Mouse (Mus musculus): ENCODE measurements around the gene Tnnc1.

The Tnnc1 gene

DNA sequence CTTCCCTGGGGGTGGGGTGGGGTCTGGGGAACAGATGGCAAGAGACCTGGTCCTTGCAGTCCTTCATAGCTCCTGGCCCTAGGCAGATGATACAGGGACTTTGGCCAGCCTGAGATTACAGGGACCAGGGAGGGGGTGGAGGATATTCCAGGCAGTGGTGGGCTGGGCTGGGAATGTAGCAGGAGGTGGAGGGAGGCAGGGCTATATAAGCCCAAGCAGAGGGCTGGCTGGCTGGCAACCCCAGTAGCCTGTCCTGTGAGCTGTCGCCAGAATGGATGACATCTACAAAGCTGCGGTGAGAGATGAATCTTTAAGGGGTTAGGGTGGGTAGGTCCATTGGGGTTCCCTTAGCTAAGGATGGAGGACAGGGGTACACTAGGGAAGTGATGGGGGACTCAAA, at the start of gene Tnnc1:
Gene Tnnc1, plus strand, starts transcription at position 229 of the 400 bp plus-strand sequence.
- no peak for DNase-seq (ENCODE audit: low read depth, low spot score)

DNA sequence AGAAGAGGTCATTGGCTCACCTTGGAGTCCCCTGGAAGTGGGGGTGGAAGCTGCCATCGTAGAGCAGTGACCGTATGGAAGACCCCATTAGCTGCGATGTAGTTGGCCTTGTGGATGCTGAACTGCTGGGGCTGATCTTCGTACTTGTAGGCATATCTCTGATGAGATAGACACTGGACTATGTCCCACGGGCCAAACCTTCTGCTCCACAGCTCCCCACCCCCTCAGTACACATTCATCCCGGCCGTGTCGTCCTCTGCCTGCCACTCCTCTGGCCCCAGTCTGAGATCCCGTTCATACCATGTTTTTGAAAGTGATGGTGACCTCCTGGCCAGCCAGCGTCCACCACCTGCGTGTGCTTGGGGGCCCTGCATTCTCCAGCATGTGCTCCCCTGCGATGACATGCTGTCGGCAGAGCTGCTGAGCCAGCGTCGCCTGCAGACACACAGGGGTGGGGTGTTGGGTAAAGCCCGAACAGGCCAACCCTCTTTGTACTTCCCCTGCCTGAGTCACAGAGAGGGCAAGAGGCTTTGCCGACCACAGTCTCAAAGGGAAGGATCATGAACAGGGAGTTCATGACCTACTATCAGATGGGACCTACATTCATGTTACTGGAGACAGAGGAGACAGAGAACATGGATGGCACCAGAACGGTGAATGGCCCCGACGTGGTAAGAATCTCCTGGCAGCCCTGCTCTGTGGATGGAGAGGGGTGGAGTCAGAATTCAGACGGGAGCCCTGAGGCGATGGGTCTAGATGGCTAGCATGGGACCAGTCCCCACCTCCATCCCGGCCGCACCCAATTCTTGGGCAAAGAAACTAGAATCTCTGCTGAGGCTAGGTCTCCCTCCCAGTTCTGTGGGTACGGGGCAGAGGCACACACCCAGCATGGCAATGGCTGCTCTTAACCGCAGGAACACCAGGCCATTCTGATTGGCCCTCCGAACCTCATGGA, 47.6 kb upstream of the Tnnc1 start:
- DNase-seq (ENCODE audit: low read depth, low spot score): no peak

DNA sequence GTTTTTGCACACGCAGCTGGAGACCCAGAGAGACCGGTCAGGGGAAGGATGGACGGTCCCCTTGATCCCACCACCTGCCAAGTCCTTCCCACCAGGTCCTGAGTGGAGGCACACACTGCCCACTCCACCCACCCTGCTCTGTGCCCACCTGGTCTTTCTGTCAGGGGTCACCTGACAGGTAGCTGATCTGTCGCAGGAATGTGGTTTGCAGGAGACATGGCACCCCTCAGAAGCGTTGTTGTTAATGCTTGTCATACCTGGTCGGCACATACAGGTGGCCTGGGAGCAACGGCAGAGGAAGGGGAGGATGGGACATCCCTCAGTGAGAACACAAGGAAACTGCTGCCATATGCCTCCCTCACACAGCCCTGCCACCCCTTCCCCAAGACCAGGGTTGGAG, 46.9 kb upstream of the Tnnc1 start:
- DNase-seq (ENCODE audit: low read depth, low spot score): no peak

DNA sequence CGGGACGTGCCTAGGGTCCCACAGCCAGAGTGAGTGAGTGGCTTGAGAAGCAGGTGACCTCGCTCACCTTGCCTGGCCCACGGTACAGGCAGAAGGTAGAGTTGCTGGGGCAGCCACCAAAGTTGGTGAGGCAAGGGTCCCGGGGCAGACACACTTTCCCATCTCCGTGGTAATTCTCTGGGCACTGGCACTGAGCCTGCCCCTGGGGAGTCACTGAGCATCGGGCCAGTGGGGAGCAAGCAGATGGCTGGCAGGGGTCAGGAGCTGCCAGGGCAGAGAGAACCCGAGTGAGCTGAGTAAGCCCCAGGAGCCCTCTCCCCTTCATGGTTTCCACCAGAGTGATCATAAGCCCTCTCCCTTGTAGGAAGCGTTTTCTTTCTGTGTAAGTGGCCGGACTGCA, 46.5 kb upstream of the Tnnc1 start:
- no peak for DNase-seq (ENCODE audit: low read depth, low spot score)

DNA sequence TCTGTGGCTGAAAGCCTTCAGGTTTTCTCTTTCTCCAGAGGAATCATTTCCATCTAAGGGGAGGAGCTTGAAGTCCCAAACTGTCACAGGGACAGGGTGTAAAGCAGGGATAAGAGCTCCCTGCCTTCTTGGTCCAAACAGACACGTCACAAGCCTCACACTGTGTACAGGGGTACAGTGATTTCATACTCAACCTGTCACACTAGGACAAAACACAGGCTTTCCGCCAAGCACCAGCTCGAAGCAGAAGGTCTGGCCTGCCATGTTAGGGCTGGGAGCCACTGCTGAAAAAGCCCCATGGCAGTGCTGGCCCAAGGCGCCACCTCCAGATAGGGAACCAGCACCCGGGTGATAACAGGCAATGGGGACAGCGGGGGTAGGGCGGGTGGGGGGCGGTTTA, 44.0 kb upstream of the Tnnc1 start:
- no peak for DNase-seq (ENCODE audit: low read depth, low spot score)

DNA sequence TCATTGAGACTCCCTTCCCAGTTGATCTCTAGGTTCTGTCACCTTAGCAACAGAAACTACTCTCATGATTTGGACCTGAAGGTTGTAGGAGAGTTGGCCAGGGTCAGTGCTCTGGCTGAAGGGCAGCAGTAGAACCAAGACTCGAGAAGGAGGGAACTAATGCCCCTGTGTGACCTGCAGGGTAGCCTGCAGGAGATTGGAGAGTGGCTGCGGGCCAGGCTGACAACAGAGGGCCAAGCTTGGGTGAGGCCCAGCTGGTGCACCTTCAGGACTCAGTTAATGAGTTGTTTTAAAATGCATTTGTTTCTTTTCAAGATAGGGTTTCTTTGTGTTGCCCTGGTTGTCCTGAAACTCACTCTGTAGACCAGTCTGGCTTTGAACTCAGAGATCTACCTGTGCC, 43.1 kb upstream of the Tnnc1 start:
- no peak for DNase-seq (ENCODE audit: low read depth, low spot score)

DNA sequence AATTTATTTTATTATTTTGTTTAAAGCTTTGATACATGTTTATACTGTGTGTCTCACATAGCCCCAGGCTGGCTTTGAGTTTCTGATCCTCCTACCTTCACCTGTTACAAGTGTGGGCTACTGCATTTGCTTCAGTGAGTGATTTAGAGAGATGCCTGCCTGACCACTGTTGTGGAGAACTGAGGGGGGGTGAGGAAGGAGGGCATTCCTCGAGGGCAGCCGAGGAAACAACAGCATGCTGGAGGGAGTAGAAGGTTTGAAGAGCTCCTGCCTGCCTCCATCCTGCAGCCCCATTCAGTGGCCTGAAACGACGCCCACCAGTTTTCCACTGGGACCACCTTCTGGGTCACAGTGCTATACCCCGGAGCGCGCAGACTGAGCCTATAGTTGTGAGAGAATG, 42.7 kb upstream of the Tnnc1 start:
- DNase-seq (ENCODE audit: low read depth, low spot score): no peak

DNA sequence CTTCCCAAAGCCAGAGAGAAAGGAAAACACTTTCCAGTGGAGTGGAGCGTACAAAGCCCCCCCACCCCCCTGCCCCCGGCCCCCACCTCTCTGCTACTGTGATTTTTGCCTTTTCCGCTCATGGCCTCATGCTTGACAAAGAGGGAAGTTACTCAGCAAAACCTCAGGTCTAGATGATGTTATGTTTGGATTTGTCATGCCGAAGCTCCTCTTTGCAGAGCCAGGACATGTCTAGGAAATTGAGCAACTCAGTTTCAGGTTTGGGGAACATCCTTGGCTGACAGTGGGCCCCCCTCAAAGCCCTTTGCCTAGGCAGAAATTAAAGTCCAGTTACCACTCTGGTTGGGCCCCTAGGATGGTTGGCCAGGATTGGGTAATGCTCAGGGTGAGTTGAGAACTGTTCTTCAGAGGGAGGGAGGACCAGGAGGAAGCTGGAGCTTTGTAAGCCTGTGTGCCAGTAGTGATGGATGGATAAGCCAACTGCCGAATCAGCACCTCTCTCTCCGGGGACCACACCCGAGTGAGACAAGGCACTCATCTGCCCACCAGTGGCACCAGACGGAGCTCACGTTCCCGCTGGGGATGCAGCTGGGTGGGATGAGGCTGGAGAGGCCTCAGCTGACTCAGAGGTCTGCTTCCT, 42.0 kb upstream of the Tnnc1 start:
- no peak for DNase-seq (ENCODE audit: low read depth, low spot score)

DNA sequence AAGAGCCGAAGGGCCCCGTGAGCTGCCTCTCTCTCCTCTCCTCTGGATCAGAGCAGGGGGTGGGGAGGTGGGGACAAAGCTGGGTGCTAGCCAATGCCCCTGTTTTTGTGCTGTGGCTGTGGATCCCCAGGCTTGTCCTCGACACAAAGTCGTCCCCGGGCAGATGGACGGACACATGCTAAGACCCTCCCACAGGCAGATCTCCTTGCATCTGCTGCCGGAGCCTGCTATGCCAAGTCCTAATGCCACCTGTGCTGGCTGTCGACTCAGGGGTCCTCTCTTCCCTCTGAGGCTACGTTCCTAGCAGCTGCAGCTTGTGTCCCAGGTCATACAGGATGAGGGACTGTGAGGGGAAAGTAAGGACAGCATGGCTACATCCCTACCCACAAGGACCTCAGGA, 41.3 kb upstream of the Tnnc1 start:
- no peak for DNase-seq (ENCODE audit: low read depth, low spot score)

DNA sequence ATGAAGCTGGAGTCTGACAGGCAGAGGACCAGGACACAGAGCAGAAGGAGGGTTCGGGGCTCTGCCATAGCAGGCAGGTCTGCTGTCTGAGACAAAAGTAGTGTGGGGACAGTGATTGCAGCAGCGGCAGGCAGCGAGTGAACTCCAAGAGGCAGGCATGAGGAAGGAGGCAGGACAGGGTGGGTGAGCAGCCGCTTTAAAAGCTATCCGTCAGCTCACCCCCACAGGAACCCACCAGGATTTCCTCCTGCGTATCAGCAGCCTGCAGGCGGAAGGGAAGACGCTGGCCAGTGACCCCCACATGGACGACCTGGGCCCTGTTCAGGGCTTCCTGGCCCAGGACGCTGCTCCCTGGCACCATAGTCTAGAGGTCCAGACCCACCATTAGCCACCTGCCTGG, 39.7 kb upstream of the Tnnc1 start, which contains the start of gene Stab1:
Gene Stab1, minus strand, starts transcription at position 217 of the 400 bp plus-strand sequence.
- DNase-seq (ENCODE audit: low read depth, low spot score): no peak

DNA sequence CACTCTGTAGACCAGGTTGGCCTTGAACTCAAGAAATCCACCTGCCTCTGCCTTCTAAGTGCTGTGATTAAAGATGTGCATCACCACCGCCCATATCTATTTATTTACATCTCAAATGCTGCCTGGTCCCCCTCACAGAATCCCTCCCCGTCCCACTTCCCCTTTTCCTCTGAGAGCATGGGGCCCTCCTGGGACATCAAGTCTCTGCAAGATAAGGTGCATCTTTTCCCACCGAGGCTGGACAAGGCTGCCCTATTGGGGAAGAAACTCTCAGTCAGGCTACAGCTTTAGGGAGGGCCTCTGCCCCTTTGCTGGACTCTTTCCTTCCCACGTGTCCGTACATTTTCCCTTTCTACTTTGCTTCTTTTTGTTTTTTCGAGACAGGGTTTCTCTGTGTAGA, 38.6 kb upstream of the Tnnc1 start:
- no peak for DNase-seq (ENCODE audit: low read depth, low spot score)

DNA sequence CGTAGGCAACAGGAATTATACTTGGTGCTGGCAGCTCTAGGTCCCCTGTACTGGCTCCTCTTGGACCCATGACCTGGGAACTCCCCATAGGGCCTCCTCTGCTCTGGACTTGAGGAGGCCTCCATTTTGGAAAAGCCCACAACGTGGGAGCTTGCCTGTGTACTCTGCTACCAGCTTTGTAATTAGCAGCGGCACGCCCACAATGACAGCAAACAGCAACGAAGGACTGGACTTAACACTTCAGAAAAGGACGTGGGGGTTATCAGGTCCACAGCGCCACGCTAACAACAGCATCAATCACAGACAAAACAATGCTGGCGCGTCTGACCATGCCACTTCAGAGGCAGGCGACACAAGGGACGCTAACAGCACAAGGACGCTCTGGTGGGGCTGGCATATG, 37.1 kb upstream of the Tnnc1 start:
- no peak for DNase-seq (ENCODE audit: low read depth, low spot score)

DNA sequence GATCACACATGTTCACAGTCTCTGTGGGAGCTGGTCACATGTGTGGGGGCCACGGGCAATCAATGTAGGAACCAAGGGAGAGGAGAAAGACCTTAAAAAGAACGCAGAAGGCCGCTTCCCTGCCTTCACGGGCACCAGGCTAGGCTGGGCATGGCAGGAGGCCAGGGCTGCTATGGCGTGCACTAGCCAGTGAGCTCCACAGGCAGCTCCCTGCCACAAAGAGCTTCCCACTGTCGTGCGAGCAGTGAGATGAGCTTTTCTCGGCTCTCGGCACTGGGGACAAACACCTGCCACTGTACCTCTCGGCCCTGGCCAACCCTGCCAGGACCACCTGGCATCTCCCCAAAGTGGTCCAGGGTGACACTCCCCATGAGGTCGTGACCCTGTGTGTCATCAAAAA, 36.7 kb upstream of the Tnnc1 start:
- DNase-seq (ENCODE audit: low read depth, low spot score): no peak

DNA sequence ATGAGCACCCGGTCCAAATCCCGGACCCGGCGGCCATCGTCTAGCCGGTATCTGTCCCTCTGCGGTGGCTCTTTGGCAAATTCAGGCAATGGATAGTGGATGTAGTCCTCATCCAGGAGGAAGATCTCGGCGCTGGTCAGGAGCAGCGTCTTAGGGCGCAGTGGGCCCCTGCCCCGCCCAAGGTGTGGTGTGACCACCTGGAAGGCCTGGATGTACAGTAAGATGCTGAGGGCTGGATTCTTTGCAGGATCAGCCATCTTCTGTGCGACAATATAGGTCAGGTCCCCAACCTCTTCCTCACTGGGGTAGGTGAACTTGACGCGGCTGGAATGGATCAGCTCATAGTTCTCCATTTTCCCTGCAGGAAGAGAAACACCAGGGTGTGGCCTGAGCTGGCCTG, 36.3 kb upstream of the Tnnc1 start:
- no peak for DNase-seq (ENCODE audit: low read depth, low spot score)

DNA sequence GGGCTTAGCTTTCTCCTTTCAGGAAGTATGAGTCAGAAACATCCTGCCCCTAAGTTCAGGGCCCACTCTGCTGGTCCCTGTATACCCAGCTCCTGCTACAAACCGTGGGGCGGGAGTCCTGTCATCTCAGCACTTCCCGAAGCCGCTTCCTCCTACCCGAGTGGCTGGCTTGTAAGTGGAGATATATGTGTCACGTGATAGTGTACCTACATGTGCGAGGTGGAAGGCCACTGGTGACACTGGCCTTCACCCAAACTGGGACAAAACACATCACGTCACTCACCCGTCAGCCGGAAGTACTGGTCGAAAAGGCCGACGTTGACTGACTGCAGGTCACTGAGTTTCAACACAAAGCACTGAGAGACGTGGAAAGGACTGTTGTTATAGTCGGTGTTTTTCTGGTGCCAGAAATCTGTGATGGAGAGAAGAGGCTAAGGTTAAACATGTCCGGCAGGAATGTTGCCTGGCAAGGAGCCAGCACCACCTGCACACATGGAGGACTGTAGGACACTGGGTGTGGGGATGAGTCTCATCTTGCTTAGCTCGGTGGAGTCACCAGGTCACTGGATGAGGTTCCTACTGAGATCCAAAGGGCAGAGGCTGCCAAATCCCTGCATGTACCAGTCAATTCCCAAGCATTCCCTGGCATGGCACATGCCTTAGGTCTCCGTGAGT, 35.2 kb upstream of the Tnnc1 start:
- DNase-seq (ENCODE audit: low read depth, low spot score): no peak

DNA sequence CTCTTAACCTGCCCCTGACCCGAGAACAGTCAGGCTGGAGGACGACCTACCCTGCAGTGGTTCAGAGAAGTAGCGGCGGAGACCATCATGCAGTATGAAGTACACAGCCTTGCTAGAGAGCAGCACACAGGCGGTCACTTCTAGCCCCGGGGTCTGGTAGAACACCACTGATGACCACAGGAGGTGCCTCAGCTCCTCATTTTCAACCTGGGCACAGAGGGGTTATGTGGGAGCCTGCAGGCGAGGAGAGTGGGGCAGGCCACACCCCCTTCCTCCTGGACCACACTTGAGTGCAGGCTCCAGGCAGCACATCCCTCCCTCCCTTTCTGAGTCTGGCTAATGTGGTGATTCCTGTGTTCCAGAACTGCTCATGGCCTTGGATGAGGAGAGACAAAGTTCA, 34.6 kb upstream of the Tnnc1 start:
- no peak for DNase-seq (ENCODE audit: low read depth, low spot score)

DNA sequence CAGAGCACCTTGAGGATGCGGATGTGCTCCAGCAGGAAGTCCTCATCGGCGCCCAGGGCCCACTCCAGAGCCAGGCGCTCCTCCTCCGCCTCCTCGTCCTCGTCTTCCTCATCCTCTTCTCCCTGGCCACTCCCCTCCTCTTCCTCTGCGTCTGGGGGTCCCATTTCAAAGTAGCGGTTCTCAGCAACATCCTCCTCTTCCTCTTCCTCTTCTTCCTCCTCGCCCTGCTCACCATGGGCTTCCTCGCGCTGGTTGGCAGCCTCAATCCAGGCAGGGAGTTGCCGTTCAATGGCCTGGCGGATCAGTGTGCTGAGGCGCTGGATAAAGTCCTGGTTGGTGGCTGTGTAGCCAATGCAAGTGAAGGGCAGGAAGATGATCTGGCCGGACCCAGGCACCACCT, 30.8 kb upstream of the Tnnc1 start:
- DNase-seq (ENCODE audit: low read depth, low spot score): no peak

DNA sequence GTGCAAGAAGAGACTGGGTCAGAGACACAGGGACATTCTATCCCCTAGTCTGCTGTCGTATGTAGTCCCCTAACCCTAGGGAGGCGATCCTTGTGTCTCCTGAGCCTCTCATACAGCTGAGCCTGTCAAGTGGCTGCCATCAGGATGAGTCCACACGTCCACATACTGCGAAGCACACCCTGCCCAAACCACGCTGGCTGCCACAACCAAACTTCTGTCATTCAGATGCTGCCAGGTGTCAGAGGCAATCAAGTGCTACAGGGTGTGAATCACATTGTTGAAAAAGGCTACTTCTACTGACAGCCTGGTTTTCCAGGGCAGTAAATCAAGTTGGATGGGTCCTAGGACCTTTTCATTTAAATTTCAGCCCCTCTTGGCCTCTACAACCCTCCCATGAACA, 30.4 kb upstream of the Tnnc1 start:
- no peak for DNase-seq (ENCODE audit: low read depth, low spot score)

DNA sequence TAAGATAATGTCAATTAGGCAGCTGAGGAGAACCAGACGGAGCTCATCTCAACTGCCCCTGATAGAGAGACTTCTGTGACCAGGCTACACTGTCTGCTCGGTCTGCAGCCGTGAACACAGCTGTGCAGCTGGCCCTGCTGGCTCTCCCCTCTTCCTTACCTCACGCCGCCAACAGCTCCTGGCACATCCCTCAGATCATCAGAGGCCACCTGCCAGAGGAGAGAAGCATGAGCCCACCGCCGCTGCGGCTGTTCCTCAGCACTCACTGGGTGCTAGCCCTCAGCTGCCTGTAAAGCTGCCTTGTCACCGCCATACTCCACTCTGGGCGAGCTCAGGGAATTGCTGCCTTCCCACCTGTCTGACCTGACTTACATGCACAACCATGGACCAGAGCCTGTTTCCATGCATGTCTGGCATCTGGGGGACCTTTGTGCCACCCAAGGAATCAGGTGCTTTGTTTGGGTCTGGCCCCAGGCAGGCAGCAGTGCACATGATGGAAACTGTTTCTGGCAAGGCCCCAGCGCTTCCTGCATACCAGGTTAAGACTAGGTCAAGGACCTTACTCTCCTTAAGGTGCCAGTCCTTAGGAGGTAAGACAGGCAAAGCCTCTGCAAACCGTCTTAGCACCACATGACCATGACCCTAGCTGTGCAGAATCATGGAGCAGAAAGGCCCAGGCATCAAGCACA, 28.3 kb upstream of the Tnnc1 start:
- DNase-seq (ENCODE audit: low read depth, low spot score): no peak

DNA sequence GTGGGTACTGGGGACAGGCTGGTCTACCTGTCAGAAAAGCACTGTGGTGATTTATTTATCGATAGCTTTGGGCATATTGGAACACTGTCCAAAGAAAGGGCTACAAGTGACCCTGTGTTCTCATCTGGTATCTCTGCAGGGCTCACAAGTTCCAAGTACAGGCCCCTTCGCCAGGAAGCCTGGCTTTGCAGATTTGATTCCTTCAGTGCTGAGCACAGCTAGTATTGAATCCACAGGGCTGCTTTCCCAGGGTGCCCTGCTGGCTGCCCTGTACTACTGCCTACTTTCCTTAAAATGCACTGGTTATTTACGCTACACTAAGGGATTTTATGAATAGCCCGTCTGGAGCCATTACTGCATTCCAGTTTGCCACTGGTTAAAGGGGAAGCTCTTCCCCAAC, 26.6 kb upstream of the Tnnc1 start:
- no peak for DNase-seq (ENCODE audit: low read depth, low spot score)

DNA sequence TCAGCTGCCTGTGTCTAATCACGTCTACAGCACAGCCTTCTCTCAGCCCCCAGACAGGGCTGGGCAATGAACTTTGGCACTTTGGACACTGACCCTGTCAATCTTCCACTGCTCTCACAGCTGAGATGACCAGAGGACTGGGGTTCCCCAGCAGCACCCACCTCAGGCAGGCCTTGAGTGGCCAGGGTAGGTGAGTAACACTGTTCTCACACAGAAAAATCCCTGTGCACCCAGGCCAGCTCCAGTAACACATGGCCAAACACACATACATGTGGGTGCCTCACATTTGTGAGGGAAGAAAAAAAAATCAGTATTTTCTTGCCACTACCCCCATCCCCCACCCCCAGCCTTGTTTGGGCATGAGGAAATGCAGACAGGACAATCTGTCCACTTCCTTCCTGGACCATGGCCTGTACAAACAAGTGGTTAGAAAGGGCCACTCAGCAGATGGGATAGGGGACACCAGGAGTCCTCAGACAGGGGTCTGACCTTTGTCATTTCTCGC, 25.3 kb upstream of the Tnnc1 start:
- DNase-seq (ENCODE audit: low read depth, low spot score): no peak

DNA sequence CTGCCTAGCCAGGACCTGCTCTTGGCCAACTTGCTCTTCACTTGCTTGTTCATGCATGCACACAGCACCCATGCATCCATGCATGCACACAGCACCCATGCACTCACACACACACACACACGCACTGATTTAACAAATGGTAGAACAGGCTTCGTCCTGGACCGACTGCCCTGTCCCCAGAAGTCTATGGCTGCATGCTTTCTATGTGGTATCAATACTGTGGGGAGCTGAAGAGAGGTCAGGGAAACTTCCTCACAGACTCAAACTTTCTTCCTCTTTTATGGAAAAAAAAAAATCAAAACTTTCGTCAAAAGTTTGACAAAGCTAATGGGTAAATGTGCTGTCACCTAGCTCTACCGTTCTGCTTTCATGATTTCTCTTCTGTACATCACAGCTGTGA, 24.6 kb upstream of the Tnnc1 start:
- DNase-seq (ENCODE audit: low read depth, low spot score): no peak
